Mouse (Mus musculus): Measurements from ENCODE around the gene Tspan8. TPM values are rescaled to one million over a fixed set of nuclear protein-coding genes. Genes with fewer than 3 reads are reported as not detected.
A peak's percentile ranks its signal among the peaks of the same experiment; 100 is the strongest.
"Not testable (repeated sequence)": the region's sequence is repeated elsewhere in the genome, so short reads cannot be mapped to it uniquely, and the experiment has no call there.

Gene Tspan8
- polyA plus RNA-seq, 1 experiment from 2014 or later = 23.6 TPM

DNA sequence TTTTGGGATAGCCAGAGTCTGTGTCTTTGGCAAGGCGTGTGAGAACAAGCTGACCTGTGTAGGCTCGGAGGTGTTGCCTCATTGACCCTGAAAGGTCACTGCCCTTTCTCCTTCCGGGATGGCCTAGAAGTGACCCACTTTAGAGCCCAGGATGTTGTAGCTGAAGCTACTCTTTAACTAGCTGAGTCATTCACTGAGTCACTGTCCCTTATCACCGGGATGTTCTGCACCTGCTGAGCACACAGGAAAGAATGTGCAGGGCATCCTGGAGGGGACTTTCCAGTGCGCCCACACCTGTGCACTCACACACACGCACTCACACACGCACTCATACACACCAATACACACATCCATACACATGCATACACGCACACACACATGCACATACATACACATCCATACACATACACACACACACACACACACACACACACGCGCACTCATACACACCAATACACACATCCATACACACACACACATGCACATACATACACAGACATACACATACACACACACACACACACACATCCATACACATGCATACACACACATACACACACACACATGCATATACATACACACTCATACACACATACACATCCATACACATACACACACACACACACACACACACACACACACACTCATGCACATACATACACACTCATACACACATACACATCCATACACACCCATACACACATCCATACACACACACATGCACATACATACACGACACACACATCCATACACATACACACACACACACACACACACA is 36.2 kb upstream of the Tspan8 start:
- Histone ChIP-seq H3K27me3 (ENCODE audit: insufficient read depth, low read length) (no peaks in the 10 kb centered on the region), H3K9me3 (ENCODE audit: low read length) (no peaks in the 10 kb centered on the region), H3K4me3 (ENCODE audit: low read depth, low read length) (no peak overlapping the region), H3K4me2 (ENCODE audit: low read depth, low read length) (no peak overlapping the region), H3K27ac (ENCODE audit: low read depth) (no peak overlapping the region), H3K4me1 (ENCODE audit: insufficient read depth) (0 out of 2 replicates have a peak, but pooled peaks cover 4% of the 10 kb centered on the region), H3K36me3 (replicated peaks; ENCODE audit: insufficient read depth, low read length) (no peaks in the 10 kb centered on the region), H3K9ac (replicated peaks) (no peak overlapping the region)
- ATAC-seq = peak; percentile 97
- TF ChIP-seq EP300 (IDR thresholded peaks at IDR 0.05; ENCODE audit: low read depth) (peak; percentile 35; the same call in 1 of the 2 replicates), CTCF (IDR thresholded peaks at IDR 0.05; ENCODE audit: low read depth) (no peak)
- 58% methylated on average over 11 of the region's 11 CpGs for WGBS (ENCODE audit: insufficient replicate concordance)
- peak; percentile 53 for DNase-seq

DNA sequence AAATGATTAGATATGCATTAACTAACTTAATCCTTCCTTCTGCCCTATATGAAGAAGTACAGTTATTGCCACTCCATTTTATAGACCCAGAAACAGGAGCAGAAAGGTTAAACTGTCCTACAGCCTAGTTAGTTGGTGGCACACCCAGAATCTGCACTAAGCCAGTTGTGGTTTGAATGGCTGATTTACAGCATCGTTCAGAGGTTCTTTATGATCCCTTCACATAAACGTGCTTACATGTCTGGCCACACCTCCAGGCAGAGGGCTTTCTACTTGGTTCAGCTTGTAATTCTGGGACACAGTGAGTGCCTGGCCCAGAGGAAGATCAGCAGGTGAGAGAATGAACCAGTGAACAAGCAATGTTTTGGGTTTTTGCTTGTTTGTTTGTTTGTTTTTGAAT is 33.4 kb upstream of the Tspan8 start:
- Histone ChIP-seq H3K4me2 (ENCODE audit: low read depth, low read length) (no peak overlapping the region), H3K36me3 (replicated peaks; ENCODE audit: insufficient read depth, low read length) (no peaks in the 10 kb centered on the region), H3K27me3 (ENCODE audit: insufficient read depth, low read length) (no peaks in the 10 kb centered on the region), H3K4me3 (ENCODE audit: low read depth, low read length) (no peak overlapping the region), H3K9ac (replicated peaks) (no peak overlapping the region), H3K9me3 (ENCODE audit: low read length) (no peaks in the 10 kb centered on the region), H3K4me1 (ENCODE audit: insufficient read depth) (0 out of 2 replicates have a peak, but pooled peaks cover under 1% of the 10 kb centered on the region), H3K27ac (ENCODE audit: low read depth) (no peak overlapping the region)
- ATAC-seq (no peak), DNase-seq (no peak)
- TF ChIP-seq CTCF (IDR thresholded peaks at IDR 0.05; ENCODE audit: low read depth) = no peak
- WGBS (ENCODE audit: insufficient replicate concordance) = 56% methylated on average over 2 of the region's 2 CpGs

DNA sequence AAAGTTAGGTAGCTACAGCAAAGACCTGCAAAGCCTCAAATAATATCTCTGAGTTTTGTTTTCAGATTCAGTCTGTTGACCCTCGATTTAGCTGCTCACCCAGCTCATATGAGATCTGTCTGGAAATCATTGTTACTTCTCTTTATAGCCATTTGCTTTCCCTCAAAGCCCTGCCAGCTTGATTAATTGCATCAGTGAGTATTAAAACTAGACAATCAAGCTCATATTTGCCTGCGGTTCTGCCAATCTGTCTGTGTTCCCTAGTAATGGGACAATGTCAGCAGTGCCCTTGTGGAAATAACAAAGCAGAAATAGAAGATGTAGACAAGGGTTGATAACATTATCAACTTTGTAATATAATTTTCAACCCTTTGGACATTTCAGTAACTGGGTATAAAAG is 25.8 kb upstream of the Tspan8 start:
- no peak overlapping the region for H3K4me2 ChIP-seq (ENCODE audit: low read depth, low read length)
- TF ChIP-seq EP300 (IDR thresholded peaks at IDR 0.05; ENCODE audit: low read depth) (no peak), CTCF (IDR thresholded peaks at IDR 0.05; ENCODE audit: low read depth) (no peak)
- no peak overlapping the region for H3K4me3 ChIP-seq (ENCODE audit: low read depth, low read length)
- ATAC-seq (no peak), DNase-seq (no peak)
- no peaks in the 10 kb centered on the region for H3K36me3 ChIP-seq (replicated peaks; ENCODE audit: insufficient read depth, low read length)
- no peaks in the 10 kb centered on the region for H3K9me3 ChIP-seq (ENCODE audit: low read length)
- H3K27ac ChIP-seq (ENCODE audit: low read depth) = no peak overlapping the region
- no peak overlapping the region for H3K9ac ChIP-seq (replicated peaks)
- H3K27me3 ChIP-seq (ENCODE audit: insufficient read depth, low read length) = no peaks in the 10 kb centered on the region
- 80% methylated on average over 2 of the region's 2 CpGs for WGBS (ENCODE audit: insufficient replicate concordance)
- H3K4me1 ChIP-seq (ENCODE audit: insufficient read depth) = no peaks in the 10 kb centered on the region

DNA sequence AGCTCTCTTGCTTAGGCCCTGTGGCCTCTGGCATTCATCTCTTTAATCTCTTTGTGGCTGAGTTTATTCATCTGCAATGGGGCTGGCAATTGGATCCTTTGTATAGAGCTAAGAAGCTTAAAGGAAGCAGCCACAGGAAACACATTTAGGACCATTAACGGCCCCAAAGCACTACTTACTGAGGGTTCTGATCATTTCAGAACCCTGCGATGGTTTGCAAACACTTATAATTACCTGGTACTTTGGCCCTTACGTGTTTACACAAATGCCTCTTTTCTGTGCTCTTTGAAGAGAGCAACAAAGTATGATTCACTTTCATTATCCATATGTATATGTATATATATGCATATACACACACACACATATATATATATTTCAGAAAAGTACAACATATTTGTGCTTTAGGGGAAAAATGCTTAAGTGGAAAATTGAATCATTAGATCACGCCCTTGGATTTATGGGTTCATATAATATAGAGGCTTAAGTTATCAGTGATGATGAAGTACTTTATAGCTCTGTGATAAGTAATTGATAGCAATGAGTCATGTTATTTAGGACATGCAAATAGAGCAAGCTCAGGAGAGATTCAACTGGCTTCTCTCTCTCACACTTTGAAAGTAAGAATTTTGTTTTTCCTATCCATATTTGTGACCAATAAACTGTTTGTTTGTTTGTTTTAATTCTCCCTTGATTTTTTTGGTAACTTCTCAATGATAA is 20.4 kb upstream of the Tspan8 start:
- H3K4me2 ChIP-seq (ENCODE audit: low read depth, low read length) = no peak overlapping the region
- ATAC-seq = no peak
- H3K36me3 ChIP-seq (replicated peaks; ENCODE audit: insufficient read depth, low read length) = no peaks in the 10 kb centered on the region
- WGBS (ENCODE audit: insufficient replicate concordance) = 61% methylated on average over 4 of the region's 4 CpGs
- no peak for DNase-seq
- TF ChIP-seq EP300 (IDR thresholded peaks at IDR 0.05; ENCODE audit: low read depth) = no peak
- no peak for TF ChIP-seq CTCF (IDR thresholded peaks at IDR 0.05; ENCODE audit: low read depth)
- no peak overlapping the region for H3K27ac ChIP-seq (ENCODE audit: low read depth)
- no peak overlapping the region for H3K4me3 ChIP-seq (ENCODE audit: low read depth, low read length)
- no peaks in the 10 kb centered on the region for H3K27me3 ChIP-seq (ENCODE audit: insufficient read depth, low read length)
- no peaks in the 10 kb centered on the region for H3K9me3 ChIP-seq (ENCODE audit: low read length)
- H3K4me1 ChIP-seq (ENCODE audit: insufficient read depth) = no peaks in the 10 kb centered on the region
- no peak overlapping the region for H3K9ac ChIP-seq (replicated peaks)

DNA sequence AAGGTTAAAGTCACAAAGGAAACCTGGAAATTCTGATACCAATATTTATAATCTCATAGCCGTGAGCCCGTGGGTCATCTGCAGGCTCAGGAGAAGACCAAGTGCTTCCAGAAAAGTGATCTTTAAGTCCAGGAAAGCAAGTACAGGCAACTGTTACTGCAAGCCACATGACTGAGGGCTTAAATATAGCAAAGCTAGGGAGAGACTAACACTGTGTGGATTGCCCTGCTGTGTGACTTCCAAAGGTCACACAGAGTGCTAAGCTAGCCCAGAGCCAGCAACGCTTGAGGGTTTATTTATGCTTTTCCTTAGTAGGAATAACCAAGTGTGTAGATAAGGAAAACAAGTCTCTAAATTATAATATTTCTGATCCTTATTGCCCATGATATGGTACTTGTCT is 15.2 kb upstream of the Tspan8 start:
- H3K9ac ChIP-seq (replicated peaks) = no peak overlapping the region
- no peak for TF ChIP-seq CTCF (IDR thresholded peaks at IDR 0.05; ENCODE audit: low read depth)
- H3K27ac ChIP-seq (ENCODE audit: low read depth) = no peak overlapping the region
- no peak for DNase-seq
- no peaks in the 10 kb centered on the region for H3K27me3 ChIP-seq (ENCODE audit: insufficient read depth, low read length)
- no peaks in the 10 kb centered on the region for H3K9me3 ChIP-seq (ENCODE audit: low read length)
- ATAC-seq = no peak
- no peaks in the 10 kb centered on the region for H3K36me3 ChIP-seq (replicated peaks; ENCODE audit: insufficient read depth, low read length)
- H3K4me2 ChIP-seq (ENCODE audit: low read depth, low read length) = no peak overlapping the region
- H3K4me1 ChIP-seq (ENCODE audit: insufficient read depth) = no peaks in the 10 kb centered on the region
- 65% methylated on average over 3 of the region's 3 CpGs for WGBS (ENCODE audit: insufficient replicate concordance)
- H3K4me3 ChIP-seq (ENCODE audit: low read depth, low read length) = no peak overlapping the region

DNA sequence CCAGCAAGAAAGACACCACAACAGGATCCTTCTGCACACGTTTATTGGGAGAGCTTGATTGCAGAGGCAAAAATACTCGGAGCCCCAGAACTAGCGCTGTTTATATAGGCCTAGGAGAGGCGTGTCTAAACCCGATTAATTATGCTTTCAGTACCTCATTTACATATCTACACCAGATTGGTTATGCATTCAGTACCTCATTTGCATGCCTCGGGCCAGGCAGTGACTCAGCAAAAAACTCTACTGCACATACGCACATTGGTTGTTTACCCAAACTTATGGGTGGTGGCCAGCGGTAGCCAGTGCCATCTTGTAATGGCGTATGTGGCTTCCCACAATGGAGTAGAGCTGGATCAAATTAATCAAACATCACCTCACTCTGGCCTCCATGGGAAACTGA is 13.6 kb upstream of the Tspan8 start:
- not testable (repeated sequence) for H3K27ac ChIP-seq (ENCODE audit: low read depth); H3K36me3 ChIP-seq (replicated peaks; ENCODE audit: insufficient read depth, low read length); DNase-seq; H3K4me1 ChIP-seq (ENCODE audit: insufficient read depth); H3K4me2 ChIP-seq (ENCODE audit: low read depth, low read length); H3K9ac ChIP-seq (replicated peaks); H3K9me3 ChIP-seq (ENCODE audit: low read length); H3K27me3 ChIP-seq (ENCODE audit: insufficient read depth, low read length); H3K4me3 ChIP-seq (ENCODE audit: low read depth, low read length); ATAC-seq
- WGBS (ENCODE audit: insufficient replicate concordance) = 83% methylated on average over 9 of the region's 9 CpGs

All from liver, postnatal 0 days (tissue).